Mouse (Mus musculus) thymus, postnatal 25 days (tissue): Measurements from ENCODE around the gene Nfkbie.

Experiments
- DNase-seq: peaks from one replicate; pipeline ENCODE4 v3.0.0; 2022

Nfkbie gene

GRCm38 (mm10) chr17:45555452-45556106 is at the start of gene Nfkbie:
Nfkbie (plus strand) TSS chr17:45555703.
- DNase-seq = peak; percentile 99

DNA sequence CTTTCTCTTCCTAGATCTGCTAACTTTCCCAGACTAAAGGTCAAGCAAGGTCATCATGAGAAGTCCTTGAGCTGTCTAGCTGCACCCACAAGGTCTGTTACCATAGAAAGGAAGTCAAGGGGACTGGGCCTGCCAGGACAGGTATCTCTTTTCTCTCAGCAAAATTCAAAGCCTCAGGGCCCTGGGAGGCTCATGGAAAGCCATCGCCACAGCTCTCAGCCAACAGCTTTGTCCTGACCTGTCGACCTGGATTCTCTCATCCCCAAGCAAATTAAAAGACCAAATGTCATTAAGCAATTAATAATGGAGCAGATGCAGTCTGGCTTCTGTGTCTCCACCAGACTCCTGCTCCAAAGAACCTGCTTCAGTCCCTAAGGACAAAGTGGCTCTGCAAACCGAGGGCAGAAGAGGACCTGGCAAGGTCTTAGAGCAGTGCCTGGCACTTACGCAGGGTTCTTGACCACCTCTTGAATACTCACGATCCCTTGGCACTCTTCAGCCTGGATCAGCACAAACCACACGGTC is 49.5 kb upstream of the Nfkbie start:
- DNase-seq = no peak

- peak; percentile 97 for DNase-seq
Observed at GRCm38 (mm10) chr17:45506700-45507189, 48.8 kb upstream of the Nfkbie start, which contains the start of gene Aars2. Aars2 (plus strand) TSS chr17:45506841.

- no peak for DNase-seq
Observed at GRCm38 (mm10) chr17:45510871-45511270, 44.6 kb upstream of the Nfkbie start.

GRCm38 (mm10) chr17:45511757-45512156 is 43.7 kb upstream of the Nfkbie start:
- no peak for DNase-seq

- DNase-seq = no peak
Observed at GRCm38 (mm10) chr17:45515204-45515726, 40.2 kb upstream of the Nfkbie start.

- DNase-seq = no peak
Observed at GRCm38 (mm10) chr17:45515806-45516205, 39.7 kb upstream of the Nfkbie start.

GRCm38 (mm10) chr17:45516488-45516887 is 39.0 kb upstream of the Nfkbie start:
- DNase-seq = peak; percentile 79

GRCm38 (mm10) chr17:45517135-45517534 is 38.4 kb upstream of the Nfkbie start:
- no peak for DNase-seq

DNA sequence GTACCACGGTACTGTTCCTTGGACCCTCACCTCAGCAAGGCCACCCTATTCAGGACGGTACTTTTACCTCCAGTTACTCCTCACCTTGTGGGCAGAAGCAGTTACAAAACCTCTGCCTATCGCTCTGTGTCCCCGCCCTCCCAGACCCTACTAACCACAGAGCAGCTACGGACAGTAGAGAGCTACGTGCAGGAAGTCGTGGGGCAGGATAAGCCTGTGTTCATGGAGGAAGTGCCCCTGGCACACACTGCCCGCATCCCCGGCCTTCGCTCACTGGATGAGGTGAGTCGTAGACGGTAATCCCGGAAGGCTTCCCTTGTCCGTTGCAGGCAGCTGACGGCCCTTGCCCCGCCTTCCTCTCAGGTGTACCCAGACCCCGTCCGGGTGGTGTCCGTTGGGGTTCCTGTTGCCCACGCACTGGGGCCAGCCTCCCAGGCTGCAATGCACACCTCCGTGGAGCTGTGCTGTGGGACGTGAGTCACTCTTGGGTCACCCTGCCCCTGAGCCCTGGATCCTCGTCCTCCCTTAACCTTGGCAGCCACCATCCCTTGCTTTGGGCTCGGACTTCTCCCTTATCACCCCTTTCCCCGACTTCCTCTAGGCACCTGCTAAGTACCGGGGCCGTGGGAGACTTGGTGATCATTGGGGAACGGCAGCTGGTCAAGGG is 37.8 kb upstream of the Nfkbie start:
- DNase-seq = no peak

- DNase-seq = no peak
Observed at GRCm38 (mm10) chr17:45518766-45519475, 36.6 kb upstream of the Nfkbie start.

- DNase-seq = no peak
Observed at GRCm38 (mm10) chr17:45520136-45520535, 35.4 kb upstream of the Nfkbie start.

GRCm38 (mm10) chr17:45523263-45523662 is 32.2 kb upstream of the Nfkbie start, which contains the start of gene Tcte1:
Tcte1 (plus strand) TSS chr17:45523434.
- peak; percentile 62 for DNase-seq

DNA sequence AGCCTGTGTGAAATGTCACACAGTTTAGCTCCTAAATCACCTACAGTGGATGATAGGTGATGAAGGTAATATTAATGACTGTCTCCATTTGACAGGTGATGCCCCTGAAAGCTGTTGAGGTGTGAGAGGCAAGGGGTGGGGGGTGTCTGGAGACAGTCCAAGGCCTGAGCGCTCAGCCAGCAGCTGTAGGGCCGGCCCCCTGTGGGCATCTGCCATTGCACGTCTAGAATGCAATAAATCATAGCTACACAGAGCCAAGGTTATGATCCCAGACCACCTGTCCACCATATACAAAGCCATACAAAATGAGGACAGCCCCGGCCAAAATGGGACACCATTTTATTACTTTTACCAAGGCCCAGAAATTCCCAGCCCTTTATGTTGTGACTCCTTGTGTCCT is 30.5 kb upstream of the Nfkbie start:
- DNase-seq = no peak

- DNase-seq = no peak
Observed at GRCm38 (mm10) chr17:45526571-45526970, 28.9 kb upstream of the Nfkbie start.

DNA sequence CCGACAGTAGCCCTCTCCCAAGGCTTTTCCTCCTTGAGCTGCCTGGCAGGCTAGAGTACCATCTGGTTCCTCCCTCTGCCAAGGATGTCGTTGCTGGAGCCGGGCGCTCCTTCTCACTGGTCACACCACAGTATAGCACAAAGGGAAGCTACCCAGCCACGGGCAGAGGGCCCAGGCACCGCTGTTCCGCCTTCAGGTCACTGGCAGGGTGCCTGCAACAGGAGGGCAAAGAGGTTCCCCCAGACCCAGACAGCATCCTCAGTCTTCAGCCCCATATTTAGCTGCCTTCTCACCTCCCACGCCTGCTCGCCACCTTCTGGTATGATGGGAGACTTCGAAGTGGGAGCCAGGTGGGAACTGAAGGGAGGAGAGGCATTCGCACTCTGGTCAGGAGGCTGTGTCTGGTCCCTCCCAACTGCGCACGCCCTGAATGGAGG is 25.1 kb upstream of the Nfkbie start:
- no peak for DNase-seq

- DNase-seq = no peak
Observed at GRCm38 (mm10) chr17:45532896-45533295, 22.6 kb upstream of the Nfkbie start.

- DNase-seq = no peak
Observed at GRCm38 (mm10) chr17:45536264-45536663, 19.2 kb upstream of the Nfkbie start.

DNA sequence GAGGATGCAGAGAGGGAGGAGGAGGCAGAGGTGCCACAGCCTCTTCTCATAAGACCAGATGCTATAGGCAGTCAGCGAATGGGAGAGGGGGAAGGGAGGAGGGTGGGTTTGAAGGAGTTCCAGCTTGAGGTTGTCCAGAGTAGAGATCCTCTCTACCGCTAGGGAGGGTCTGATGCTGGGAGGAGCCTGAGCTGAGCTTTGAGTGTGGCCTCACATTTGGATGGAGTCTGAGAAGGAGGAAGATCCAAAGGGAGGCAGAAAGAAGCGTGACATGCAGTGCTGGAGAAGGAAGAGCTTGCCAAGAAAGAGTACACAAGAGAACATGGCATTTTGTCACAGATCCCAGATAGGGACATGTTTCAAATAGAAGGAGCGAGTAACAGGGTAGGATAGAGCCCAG is 17.1 kb upstream of the Nfkbie start:
- DNase-seq = no peak

- no peak for DNase-seq
Observed at GRCm38 (mm10) chr17:45539664-45540063, 15.8 kb upstream of the Nfkbie start.

DNA sequence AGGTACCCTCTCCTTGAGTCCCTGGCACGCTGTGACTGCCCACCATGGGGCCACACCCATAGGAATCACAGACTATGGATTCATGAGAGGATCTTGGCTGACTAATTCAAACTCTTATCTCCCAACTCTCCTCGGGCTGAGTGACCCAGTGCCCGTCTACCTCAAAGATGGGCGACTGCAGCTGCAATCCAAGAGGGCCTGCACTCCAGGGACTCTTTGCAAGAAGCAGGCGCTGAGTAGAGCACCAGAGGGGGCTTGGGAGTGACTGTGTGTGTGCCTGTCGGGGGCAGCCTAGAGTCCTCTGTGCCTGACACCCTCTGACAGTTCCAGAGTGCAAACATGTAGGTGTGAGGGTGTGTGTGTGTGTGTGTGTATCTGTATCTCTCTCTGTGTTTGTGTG is 13.4 kb upstream of the Nfkbie start:
- DNase-seq = no peak

DNA sequence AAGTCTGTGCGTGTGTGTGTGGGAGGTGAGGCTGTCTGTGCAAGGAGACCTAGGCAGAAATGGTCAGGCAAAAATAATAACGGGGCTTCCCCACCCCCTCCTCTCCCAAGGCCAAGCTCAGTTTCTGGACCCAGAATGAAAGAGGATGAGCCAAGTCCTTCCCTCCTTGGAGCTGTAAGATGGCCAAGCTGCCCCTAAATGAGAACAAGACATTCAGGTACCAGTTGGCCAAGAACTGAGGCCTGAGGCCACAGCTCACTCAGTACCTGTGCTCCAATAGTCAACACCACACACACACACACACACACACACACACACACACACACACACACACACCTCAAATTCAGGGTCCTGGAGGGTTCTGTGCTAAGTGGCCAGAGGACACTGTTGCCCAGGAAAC is 12.8 kb upstream of the Nfkbie start:
- DNase-seq = no peak

- DNase-seq = no peak
Observed at GRCm38 (mm10) chr17:45543115-45543514, 12.4 kb upstream of the Nfkbie start.
